Mouse (Mus musculus) thymus, adult 2 months (tissue): ENCODE data around the gene Chn2.

ENCODE experiments used
- CTCF ChIP-seq: fragments of 200-500 bp; IDR thresholded peaks from 2 replicates; pipeline ENCODE4 v1.5.1; 2012; ENCODE audit warnings: mild to moderate bottlenecking, control low read depth, low read length, moderate library complexity, borderline replicate concordance; ENCODE audit not compliant: control insufficient read depth, poor library complexity, insufficient read depth; ENCODE audit errors: extremely low read depth
- POLR2A ChIP-seq: fragments of 200-500 bp; IDR thresholded peaks from 2 replicates; pipeline ENCODE4 v1.6.1; 2012; ENCODE audit warnings: mild to moderate bottlenecking, low read length, control low read depth, moderate library complexity; ENCODE audit not compliant: control insufficient read depth, poor library complexity, insufficient read depth; ENCODE audit errors: extremely low read depth

DNA sequence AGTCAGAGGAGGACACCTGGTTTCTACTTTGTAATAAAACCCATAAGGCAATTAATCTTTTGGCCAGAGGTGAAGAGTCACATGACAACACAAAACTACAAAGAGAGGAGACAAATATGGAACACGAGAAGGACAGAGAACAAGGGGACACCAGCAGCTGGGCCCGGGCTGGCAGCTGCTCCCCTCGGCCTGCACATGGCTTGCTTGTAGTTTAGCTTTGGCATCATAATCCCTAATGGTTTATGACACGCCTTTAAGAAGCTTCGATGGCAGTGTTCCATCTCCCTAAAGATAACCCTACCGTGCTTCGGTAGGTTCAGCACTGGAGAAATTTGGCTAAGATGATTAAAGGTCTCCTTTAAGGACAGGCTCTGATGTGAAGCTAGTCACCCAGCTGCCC lies 225.2 kb downstream of the Chn2 start:
- TF ChIP-seq POLR2A = no peak
- TF ChIP-seq CTCF = no peak
